ENCODE assay signal across 8 mouse cellular contexts in genomic region chr11:19986871-19987755, GRCm38 (mm10).
DNase-seq lines count a peak whose midpoint lies in the region; ATAC-seq and TF ChIP-seq lines count a peak whose summit lies in the region.

No protein-coding gene starts in this region.

- TF ChIP-seq EP300 in MEL (IDR thresholded peaks at IDR 0.05; ENCODE audit: low read depth in 1 of 2, low read length in 2 of 2): peak; percentile 79 to 86

- peak overlapping the region; percentile 55 for H3K9ac ChIP-seq in MEL (ENCODE audit: control insufficient read depth, low read depth, low read length, poor library complexity, severe bottlenecking)
- no peak overlapping the region for H3K9ac ChIP-seq in neural tube, embryonic 15.5 days (replicated peaks)

- peaks cover 0 to 42% of the 10 kb centered on the region in 2 experiments; a peak in 2 of 4 replicates for H3K36me3 ChIP-seq in MEL (ENCODE audit: control insufficient read depth in 1 of 2, insufficient read depth in 2 of 2, low read length in 2 of 2)
- H3K36me3 ChIP-seq in neural tube, embryonic 15.5 days: no peaks in the 10 kb centered on the region

- H3K4me2 ChIP-seq in neural tube, embryonic 15.5 days: peak overlapping the region; percentile 13; the same call in 1 of the 2 replicates

- ATAC-seq in granulocyte monocyte progenitor cell, adult 5-6 weeks (replicated peaks; ENCODE audit: poor library complexity, severe bottlenecking): peak; percentile 51
- 0 out of 2 replicates have a peak, but pooled peaks have one; percentile 40 for ATAC-seq in neural tube, embryonic 15.5 days (ENCODE audit: low FRiP score)

- TF ChIP-seq CTCF in gastrocnemius, adult 2 months (IDR thresholded peaks at IDR 0.05): no peak
- TF ChIP-seq CTCF in MEL (IDR thresholded peaks at IDR 0.05 in 2 of 3, conservative IDR thresholded peaks at IDR 0.05 in 1 of 3; ENCODE audit: control insufficient read depth in 1 of 3, insufficient read depth in 1 of 3, low read depth in 2 of 3, low read length in 3 of 3, poor library complexity in 1 of 3, severe bottlenecking in 1 of 3): no peak

- intact Hi-C loops in gastrocnemius, adult 2 months (cut with DNase I): loop anchor here (5.0 to 10.0 kb wide), 2 partner anchors 60 to 218 kb away; partner anchors contain the start of gene Rab1a

- peak overlapping the region; percentile 84 for H3K27ac ChIP-seq in gastrocnemius, adult 2 months
- H3K27ac ChIP-seq in MEL (ENCODE audit: control insufficient read depth, low read depth, low read length): peak overlapping the region; percentile 82
- H3K27ac ChIP-seq in neural tube, embryonic 15.5 days (replicated peaks): peak overlapping the region; percentile 54

- TF ChIP-seq POLR2A in MEL (IDR thresholded peaks at IDR 0.05; ENCODE audit: control insufficient read depth in 1 of 2, insufficient read depth in 1 of 2, low read depth in 1 of 2, low read length in 2 of 2, poor library complexity in 1 of 2): no peak

- 11% methylated on average over 17 of the region's 17 CpGs for WGBS in neural tube, embryonic 15.5 days

- peak; percentile 52 for DNase-seq in gastrocnemius, adult 2 months
- no peak for DNase-seq in gastrocnemius, postnatal 10 days
- DNase-seq in MEL (ENCODE audit: low read depth, low spot score): peak; percentile 85
- DNase-seq in kidney, postnatal 10 days: peak; percentile 41
- DNase-seq in layer of hippocampus, adult 18-20 months (ENCODE audit: low spot score in 2 of 2): no peak
- DNase-seq in right cerebral cortex, postnatal 14 days: no peak

- H3K4me1 ChIP-seq in MEL (ENCODE audit: control insufficient read depth in 1 of 2, insufficient read depth in 2 of 2, low read length in 2 of 2): peaks cover 21 to 37% of the 10 kb centered on the region in 2 experiments
- peaks cover 64% of the 10 kb centered on the region for H3K4me1 ChIP-seq in neural tube, embryonic 15.5 days

- no peak for TF ChIP-seq RAD21 in MEL (IDR thresholded peaks at IDR 0.05; ENCODE audit: low read depth, low read length)

- no peaks in the 10 kb centered on the region for H3K9me3 ChIP-seq in MEL (replicated peaks; ENCODE audit: insufficient read depth, low read length)
- no peaks in the 10 kb centered on the region for H3K9me3 ChIP-seq in neural tube, embryonic 15.5 days (replicated peaks)

- peak overlapping the region; percentile 60 for H3K4me3 ChIP-seq in gastrocnemius, adult 2 months
- H3K4me3 ChIP-seq in MEL (ENCODE audit: control insufficient read depth in 1 of 2, insufficient read depth in 1 of 2, low read depth in 2 of 2, low read length in 2 of 2): peak overlapping the region; percentile 40 to 47
- no peak overlapping the region for H3K4me3 ChIP-seq in neural tube, embryonic 15.5 days (replicated peaks)

- H3K79me2 ChIP-seq in MEL (ENCODE audit: control insufficient read depth, insufficient read depth, low read length, poor library complexity): peaks cover 29% of the 10 kb centered on the region

- no peaks in the 10 kb centered on the region for H3K27me3 ChIP-seq in MEL (ENCODE audit: control insufficient read depth in 1 of 2, insufficient read depth in 2 of 2, low read length in 2 of 2)
- H3K27me3 ChIP-seq in neural tube, embryonic 15.5 days (replicated peaks): no peaks in the 10 kb centered on the region

TF ChIP-seq in MEL, 35 proteins besides CTCF, POLR2A, EP300 and RAD21:
- no peak for TF ChIP-seq USF2 (IDR thresholded peaks at IDR 0.05; ENCODE audit: borderline replicate concordance in 1 of 2, insufficient read depth in 1 of 2, low read depth in 1 of 2, low read length in 2 of 2)
- TF ChIP-seq MAX (IDR thresholded peaks at IDR 0.05; ENCODE audit: low read length): 0 out of 2 replicates have a peak, but pooled peaks have one; percentile 41
- TF ChIP-seq UBTF (IDR thresholded peaks at IDR 0.05; ENCODE audit: borderline replicate concordance, insufficient read depth, low read depth, low read length): 0 out of 2 replicates have a peak, but pooled peaks have one; percentile 14
- no peak for TF ChIP-seq MYB (IDR thresholded peaks at IDR 0.05; ENCODE audit: low read depth, low read length)
- no peak for TF ChIP-seq POLR2AphosphoS5 (IDR thresholded peaks at IDR 0.05; ENCODE audit: borderline replicate concordance, low read depth, low read length)
- TF ChIP-seq GABPA (IDR thresholded peaks at IDR 0.05; ENCODE audit: low read depth, low read length): no peak; the same call in 1 of the 2 replicates
- no peak for TF ChIP-seq SMC3 (IDR thresholded peaks at IDR 0.05; ENCODE audit: low read depth, low read length)
- no peak for TF ChIP-seq TBP (IDR thresholded peaks at IDR 0.05; ENCODE audit: low read depth, low read length)
- TF ChIP-seq E2F4 (IDR thresholded peaks at IDR 0.05; ENCODE audit: borderline replicate concordance, low read depth, low read length): no peak
- peak; percentile 41; the same call in 1 of the 2 replicates for TF ChIP-seq NELFE (IDR thresholded peaks at IDR 0.05; ENCODE audit: low read depth, low read length)
- TF ChIP-seq TCF12 (IDR thresholded peaks at IDR 0.05; ENCODE audit: low read depth, low read length): peak; percentile 80
- peak; percentile 42; the same call in 1 of the 2 replicates for TF ChIP-seq ZMIZ1 (IDR thresholded peaks at IDR 0.05; ENCODE audit: low read depth, low read length)
- TF ChIP-seq USF1 (IDR thresholded peaks at IDR 0.05; ENCODE audit: low read depth, low read length): peak; percentile 2; the same call in 1 of the 2 replicates
- peak; percentile 90 for TF ChIP-seq MXI1 (IDR thresholded peaks at IDR 0.05; ENCODE audit: low read depth, low read length)
- no peak for TF ChIP-seq ZC3H11A (IDR thresholded peaks at IDR 0.05; ENCODE audit: low read depth, low read length)
- peak; percentile 81 for TF ChIP-seq RCOR1 (IDR thresholded peaks at IDR 0.05; ENCODE audit: low read depth, low read length)
- no peak for TF ChIP-seq JUND (IDR thresholded peaks at IDR 0.05; ENCODE audit: low read depth, low read length)
- TF ChIP-seq CHD1 (IDR thresholded peaks at IDR 0.05; ENCODE audit: low read depth, low read length): 0 out of 2 replicates have a peak, but pooled peaks have one; percentile 57
- no peak for TF ChIP-seq MYC (IDR thresholded peaks at IDR 0.05; ENCODE audit: low read depth, low read length)
- TF ChIP-seq MAZ (IDR thresholded peaks at IDR 0.05; ENCODE audit: low read depth, low read length): peak; percentile 84
- TF ChIP-seq ETS1 (IDR thresholded peaks at IDR 0.05; ENCODE audit: low read depth, low read length): peak; percentile 86
- TF ChIP-seq CHD2 (IDR thresholded peaks at IDR 0.05; ENCODE audit: low read length): no peak
- no peak for TF ChIP-seq ZKSCAN1 (IDR thresholded peaks at IDR 0.05; ENCODE audit: low read depth, low read length)
- no peak for TF ChIP-seq NRF1 (IDR thresholded peaks at IDR 0.05; ENCODE audit: insufficient read depth, low read depth, low read length, poor library complexity, severe bottlenecking)
- TF ChIP-seq MAFK (IDR thresholded peaks at IDR 0.05; ENCODE audit: borderline replicate concordance, low read depth, low read length): peak; percentile 61; the same call in 1 of the 2 replicates
- no peak for TF ChIP-seq POLR2AphosphoS2 (IDR thresholded peaks at IDR 0.05; ENCODE audit: low read length)
- no peak; the same call in 1 of the 2 replicates for TF ChIP-seq ZNF384 (IDR thresholded peaks at IDR 0.05; ENCODE audit: low read depth, low read length)
- TF ChIP-seq MEF2A (IDR thresholded peaks at IDR 0.05; ENCODE audit: extremely low read depth, insufficient replicate concordance, low read depth, low read length, poor library complexity, severe bottlenecking): no peak
- TF ChIP-seq SIN3A (IDR thresholded peaks at IDR 0.05; ENCODE audit: low read length): peak; percentile 87
- TF ChIP-seq GATA1 (IDR thresholded peaks at IDR 0.05; ENCODE audit: low read depth, low read length): peak; percentile 84
- TF ChIP-seq ELF1 (IDR thresholded peaks at IDR 0.05; ENCODE audit: low read depth, low read length): no peak
- 0 out of 2 replicates have a peak, but pooled peaks have one; percentile 31 for TF ChIP-seq BHLHE40 (IDR thresholded peaks at IDR 0.05; ENCODE audit: borderline replicate concordance, low read depth, low read length)

Comparison
In these comparisons a context has a peak if more than half of its experiments do, and no peak if none do; other contexts are left out.
1. DNase-seq: peak in gastrocnemius, adult 2 months (single experiment), MEL (single experiment) and kidney, postnatal 10 days (single experiment); none in gastrocnemius, postnatal 10 days (single experiment), layer of hippocampus, adult 18-20 months (0 of 2) and right cerebral cortex, postnatal 14 days (single experiment).
2. Peak in every context shown above with its lines, with median percentiles within 50 percentile points of each other: H3K27ac ChIP-seq.